Mouse (Mus musculus) intestine, postnatal 0 days (tissue): Measurements from ENCODE around the gene Nrxn3. TPM values are rescaled to one million over a fixed set of nuclear protein-coding genes. Genes with fewer than 3 reads are reported as not detected.

Experiments
- ATAC-seq: fragments of 200-750 bp; cut with Nextera tagmentation; 2 replicates; pipeline ENCODE4 v1.8.0; 2017; ENCODE audit warnings: mild to moderate bottlenecking, moderate TSS enrichment, moderate library complexity
- H3K27ac ChIP-seq: fragments of 300-500 bp; sonication (generic); 2 replicates; pipeline ENCODE4 v1.5.1; 2014; ENCODE audit warnings: mild to moderate bottlenecking, low read depth, low read length, moderate library complexity
- H3K27me3 ChIP-seq: fragments of 300-500 bp; sonication (generic); replicated peaks from 2 replicates; pipeline ENCODE4 v1.6.1; 2014; ENCODE audit warnings: low read length, mixed read lengths; ENCODE audit not compliant: control insufficient read depth, insufficient read depth
- H3K36me3 ChIP-seq: fragments of 300-500 bp; sonication (generic); 2 replicates; pipeline ENCODE4 v1.6.1; 2014; ENCODE audit warnings: mild to moderate bottlenecking, moderate library complexity; ENCODE audit not compliant: control insufficient read depth, insufficient read depth
- H3K4me1 ChIP-seq: fragments of 300-500 bp; sonication (generic); replicated peaks from 2 replicates; pipeline ENCODE4 v1.6.1; 2014; ENCODE audit warnings: antibody characterized with exemption, low read length, mixed read lengths; ENCODE audit not compliant: control insufficient read depth, insufficient read depth
- H3K4me2 ChIP-seq: fragments of 300-500 bp; sonication (generic); replicated peaks from 2 replicates; pipeline ENCODE4 v1.6.1; 2014; ENCODE audit warnings: low read depth, mild to moderate bottlenecking, moderate library complexity
- H3K4me3 ChIP-seq: fragments of 300-500 bp; sonication (generic); 2 replicates; pipeline ENCODE4 v1.5.1; 2014; ENCODE audit warnings: low read depth, low read length
- H3K9ac ChIP-seq: fragments of 300-500 bp; sonication (generic); 2 replicates; pipeline ENCODE4 v1.6.1; 2014; ENCODE audit warnings: mild to moderate bottlenecking, low read depth, low read length
- H3K9me3 ChIP-seq: fragments of 300-500 bp; sonication (generic); 2 replicates; pipeline ENCODE4 v1.6.1; 2016; ENCODE audit warnings: mixed run types; ENCODE audit not compliant: control insufficient read depth
- CTCF ChIP-seq: sonication (generic); IDR thresholded peaks from 2 replicates; pipeline ENCODE4 v1.5.1; 2016; ENCODE audit warnings: low read depth, mild to moderate bottlenecking, control low read depth, antibody characterized with exemption, moderate library complexity
- WGBS: fragments of 180-500 bp; shearing (Covaris S2); extraction: QIAGEN DNeasy Blood & Tissue Kit; methylation state at CpG from one replicate; pipeline ENCODE4 v1.1.7; 2014; 5-methylcytosine and 5-hydroxymethylcytosine counted together
- polyA plus RNA-seq: library from polyadenylated mRNA; unstranded; fragments of >200 nt; fragmentation: Nextera tagmentation; extraction: Ambion mirVana; gene quantifications from 2 replicates; pipeline ENCODE4 v1.2.1, GENCODE M21; 2015

The Nrxn3 gene
- polyA plus RNA-seq, 1 experiment from 2014 or later, result 0.47 TPM

- 88% methylated on average over 3 of the region's 3 CpGs for WGBS
- peak; percentile 41 for TF ChIP-seq CTCF
These were observed 609.0 kb downstream of the Nrxn3 start for GRCm38 (mm10) chr12:89331474-89332263.

GRCm38 (mm10) chr12:89333486-89333885 is 610.8 kb downstream of the Nrxn3 start:
- Histone ChIP-seq H3K9ac (no peak overlapping the region), H3K4me1 (no peaks in the 10 kb centered on the region), H3K27me3 (no peaks in the 10 kb centered on the region), H3K36me3 (no peaks in the 10 kb centered on the region), H3K4me3 (no peak overlapping the region), H3K27ac (no peak overlapping the region), H3K4me2 (no peak overlapping the region), H3K9me3 (no peaks in the 10 kb centered on the region)
- ATAC-seq, result no peak
- WGBS, result 80% methylated on average over 5 of the region's 5 CpGs
- TF ChIP-seq CTCF, result no peak

More at GRCm38 (mm10) chr12:89331474-89332263, 609.0 kb downstream of the Nrxn3 start:
- Histone ChIP-seq H3K27ac (no peak overlapping the region), H3K4me2 (no peak overlapping the region), H3K36me3 (no peaks in the 10 kb centered on the region), H3K9me3 (no peaks in the 10 kb centered on the region), H3K4me1 (no peaks in the 10 kb centered on the region), H3K4me3 (no peak overlapping the region), H3K9ac (no peak overlapping the region), H3K27me3 (no peaks in the 10 kb centered on the region)
- ATAC-seq, result no peak

GRCm38 (mm10) chr12:89364850-89365249 is 642.2 kb downstream of the Nrxn3 start:
- H3K4me2 ChIP-seq, result no peak overlapping the region
- no peak overlapping the region for H3K9ac ChIP-seq
- no peaks in the 10 kb centered on the region for H3K4me1 ChIP-seq
- no peak for TF ChIP-seq CTCF
- 61% methylated on average over 4 of the region's 4 CpGs for WGBS
- H3K9me3 ChIP-seq, result no peaks in the 10 kb centered on the region
- no peaks in the 10 kb centered on the region for H3K27me3 ChIP-seq
- ATAC-seq, result no peak
- H3K27ac ChIP-seq, result no peak overlapping the region
- H3K36me3 ChIP-seq, result no peaks in the 10 kb centered on the region
- H3K4me3 ChIP-seq, result no peak overlapping the region

- 55% methylated on average over 1 of the region's 1 CpGs for whole genome bisulfite sequencing
- Histone ChIP-seq H3K4me1 (no peaks in the 10 kb centered on the region), H3K27me3 (no peaks in the 10 kb centered on the region), H3K4me2 (no peak overlapping the region), H3K9ac (no peak overlapping the region), H3K36me3 (no peaks in the 10 kb centered on the region), H3K27ac (no peak overlapping the region), H3K9me3 (no peaks in the 10 kb centered on the region), H3K4me3 (no peak overlapping the region)
- TF ChIP-seq CTCF, result no peak
- ATAC-seq, result no peak
These were observed 647.3 kb downstream of the Nrxn3 start for GRCm38 (mm10) chr12:89369939-89370338.

- 46% methylated on average over 1 of the region's 1 CpGs for WGBS
- H3K27me3 ChIP-seq, result no peaks in the 10 kb centered on the region
These were observed 653.9 kb downstream of the Nrxn3 start for GRCm38 (mm10) chr12:89376600-89376999.

GRCm38 (mm10) chr12:89377051-89377643 is 654.5 kb downstream of the Nrxn3 start:
- TF ChIP-seq CTCF, result 0 out of 2 replicates have a peak, but pooled peaks have one; percentile 3
- no peaks in the 10 kb centered on the region for H3K4me1 ChIP-seq
- no peaks in the 10 kb centered on the region for H3K27me3 ChIP-seq
- ATAC-seq, result no peak
- no peaks in the 10 kb centered on the region for H3K36me3 ChIP-seq
- H3K9ac ChIP-seq, result no peak overlapping the region
- WGBS, result 35% methylated on average over 5 of the region's 5 CpGs
- no peak overlapping the region for H3K4me2 ChIP-seq
- no peaks in the 10 kb centered on the region for H3K9me3 ChIP-seq
- H3K4me3 ChIP-seq, result no peak overlapping the region
- H3K27ac ChIP-seq, result no peak overlapping the region

More at GRCm38 (mm10) chr12:89376600-89376999, 653.9 kb downstream of the Nrxn3 start:
- Histone ChIP-seq H3K4me3 (no peak overlapping the region), H3K4me2 (no peak overlapping the region), H3K9me3 (no peaks in the 10 kb centered on the region), H3K4me1 (no peaks in the 10 kb centered on the region), H3K27ac (no peak overlapping the region), H3K9ac (no peak overlapping the region), H3K36me3 (no peaks in the 10 kb centered on the region)
- ATAC-seq, result no peak
- no peak for TF ChIP-seq CTCF
